Mouse (Mus musculus) heart, embryonic 15.5 days (tissue): ENCODE measurements around the gene Fcrla. TPM values are rescaled to one million over a fixed set of nuclear protein-coding genes. Genes with fewer than 3 reads are reported as not detected.
"Not testable (repeated sequence)": the region's sequence is repeated elsewhere in the genome, so short reads cannot be mapped to it uniquely, and the experiment has no call there.

Experiments used
- ATAC-seq: fragments of 200-750 bp; cut with Nextera tagmentation; replicated peaks from 2 replicates; pipeline ENCODE4 v1.8.0; 2017; ENCODE audit warnings: low read depth, moderate TSS enrichment; ENCODE audit not compliant: insufficient number of reproducible peaks, insufficient read depth, low FRiP score
- H3K27ac ChIP-seq: fragments of 300-500 bp; sonication (generic); 2 replicates; pipeline ENCODE4 v1.5.1; 2015; ENCODE audit warnings: mild to moderate bottlenecking, inconsistent platforms
- H3K27me3 ChIP-seq: fragments of 300-500 bp; sonication (generic); 2 replicates; pipeline ENCODE4 v1.6.1; 2015; ENCODE audit warnings: inconsistent platforms
- H3K36me3 ChIP-seq: fragments of 300-500 bp; sonication (generic); 2 replicates; pipeline ENCODE4 v1.6.1; 2015; ENCODE audit warnings: mild to moderate bottlenecking, inconsistent platforms
- H3K4me1 ChIP-seq: fragments of 300-500 bp; sonication (generic); replicated peaks from 2 replicates; pipeline ENCODE4 v1.6.1; 2015; ENCODE audit warnings: inconsistent platforms
- H3K4me2 ChIP-seq: fragments of 300-500 bp; sonication (generic); 2 replicates; pipeline ENCODE4 v1.6.1; 2015; ENCODE audit warnings: inconsistent platforms, mild to moderate bottlenecking, moderate library complexity
- H3K4me3 ChIP-seq: fragments of 300-500 bp; sonication (generic); 2 replicates; pipeline ENCODE4 v1.5.1; 2015; ENCODE audit warnings: mild to moderate bottlenecking, inconsistent platforms
- H3K9ac ChIP-seq: fragments of 300-500 bp; sonication (generic); 2 replicates; pipeline ENCODE4 v1.6.1; 2015; ENCODE audit warnings: mild to moderate bottlenecking, inconsistent platforms
- H3K9me3 ChIP-seq: fragments of 300-500 bp; sonication (generic); replicated peaks from 2 replicates; pipeline ENCODE4 v1.6.1; 2016; ENCODE audit warnings: inconsistent platforms
- WGBS: fragments of 180-500 bp; shearing (Covaris S2); methylation state at CpG from one replicate; pipeline ENCODE4 v1.1.7; 2015; ENCODE audit warnings: mixed read lengths; 5-methylcytosine and 5-hydroxymethylcytosine counted together
- polyA plus RNA-seq: library from polyadenylated mRNA; unstranded; fragments of >200 nt; fragmentation: Nextera tagmentation; extraction: Ambion mirVana; gene quantifications from 2 replicates; pipeline ENCODE4 v1.2.1, GENCODE M21; 2015

Gene Fcrla
- polyA plus RNA-seq, 1 experiment from 2014 or later: 0.09 TPM

DNA sequence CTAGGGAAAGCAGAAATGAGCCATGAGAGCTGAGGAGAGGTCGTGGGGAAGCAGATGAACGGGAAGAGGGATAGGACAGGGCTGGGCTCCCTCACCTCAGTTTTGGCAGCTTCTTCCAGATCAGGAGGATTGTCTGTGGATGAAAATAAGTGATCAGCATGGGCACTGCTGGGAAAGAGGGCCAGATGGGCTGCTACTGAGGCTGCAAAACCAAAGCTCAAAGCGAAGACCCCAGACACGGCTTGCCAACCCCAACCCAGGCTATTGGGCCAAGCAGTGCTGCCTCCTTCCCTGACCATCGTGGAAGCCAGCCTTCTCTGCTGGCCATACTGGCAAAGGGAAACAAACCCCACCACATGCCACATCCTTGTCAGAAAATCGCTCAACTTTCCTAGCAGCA lies 33.7 kb upstream of the Fcrla start:
- H3K27ac ChIP-seq: no peak overlapping the region
- 71% methylated on average over 6 of the region's 6 CpGs for WGBS
- H3K9me3 ChIP-seq: no peaks in the 10 kb centered on the region
- H3K27me3 ChIP-seq: no peaks in the 10 kb centered on the region
- no peaks in the 10 kb centered on the region for H3K36me3 ChIP-seq
- no peak overlapping the region for H3K4me2 ChIP-seq
- no peak overlapping the region for H3K9ac ChIP-seq
- no peak overlapping the region for H3K4me3 ChIP-seq
- H3K4me1 ChIP-seq: peaks cover 26% of the 10 kb centered on the region
- ATAC-seq: no peak

GRCm38 (mm10) chr1:170959791-170960190 lies 32.4 kb upstream of the Fcrla start:
- no peak overlapping the region for H3K4me3 ChIP-seq
- H3K4me1 ChIP-seq: peaks cover 26% of the 10 kb centered on the region
- H3K9ac ChIP-seq: no peak overlapping the region
- no peaks in the 10 kb centered on the region for H3K9me3 ChIP-seq
- H3K27me3 ChIP-seq: no peaks in the 10 kb centered on the region
- no peak overlapping the region for H3K4me2 ChIP-seq
- H3K27ac ChIP-seq: no peak overlapping the region
- ATAC-seq: no peak
- H3K36me3 ChIP-seq: no peaks in the 10 kb centered on the region
- WGBS: 46% methylated on average over 2 of the region's 2 CpGs

DNA sequence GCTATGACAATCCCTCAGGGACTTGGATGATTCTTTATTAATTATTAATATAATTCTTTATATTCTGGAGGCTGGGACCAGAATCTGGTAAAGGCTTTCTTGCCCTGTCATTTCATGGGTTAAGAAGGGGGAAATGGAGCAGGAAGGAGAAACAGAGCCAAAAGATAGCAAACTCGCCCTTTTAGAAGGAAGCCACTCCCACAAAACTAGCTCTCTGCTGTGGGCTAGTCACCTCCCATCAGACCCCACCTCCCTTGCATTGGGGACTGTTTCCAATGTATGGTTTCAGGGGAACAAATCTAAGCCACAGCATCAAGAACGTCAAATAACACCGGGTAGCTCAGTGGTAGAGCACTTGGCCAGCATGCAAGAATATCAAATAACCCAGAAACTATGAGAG lies 30.8 kb upstream of the Fcrla start:
- Histone ChIP-seq H3K4me1 (peaks cover 23% of the 10 kb centered on the region), H3K9me3 (no peaks in the 10 kb centered on the region), H3K27me3 (no peaks in the 10 kb centered on the region), H3K4me3 (no peak overlapping the region), H3K4me2 (no peak overlapping the region), H3K36me3 (no peaks in the 10 kb centered on the region), H3K9ac (no peak overlapping the region), H3K27ac (no peak overlapping the region)
- no peak for ATAC-seq
- WGBS: 56% methylated on average over 3 of the region's 3 CpGs

GRCm38 (mm10) chr1:170953192-170953591 lies 25.8 kb upstream of the Fcrla start:
- WGBS: 77% methylated on average over 2 of the region's 2 CpGs
- Histone ChIP-seq H3K4me2 (no peak overlapping the region), H3K27ac (no peak overlapping the region), H3K4me3 (no peak overlapping the region), H3K9ac (no peak overlapping the region), H3K4me1 (no peaks in the 10 kb centered on the region), H3K27me3 (no peaks in the 10 kb centered on the region), H3K36me3 (no peaks in the 10 kb centered on the region), H3K9me3 (no peaks in the 10 kb centered on the region)
- no peak for ATAC-seq

GRCm38 (mm10) chr1:170950772-170951171 lies 23.4 kb upstream of the Fcrla start:
- Histone ChIP-seq H3K4me2 (no peak overlapping the region), H3K9ac (no peak overlapping the region), H3K9me3 (peaks cover 4% of the 10 kb centered on the region; the same call in 1 of the 2 replicates), H3K36me3 (no peaks in the 10 kb centered on the region), H3K27me3 (no peaks in the 10 kb centered on the region), H3K27ac (no peak overlapping the region), H3K4me1 (no peaks in the 10 kb centered on the region), H3K4me3 (no peak overlapping the region)
- WGBS: 47% methylated on average over 3 of the region's 3 CpGs
- ATAC-seq: no peak

- H3K4me2 ChIP-seq, H3K36me3 ChIP-seq, H3K27me3 ChIP-seq, ATAC-seq, H3K4me1 ChIP-seq, H3K27ac ChIP-seq, H3K9me3 ChIP-seq, H3K9ac ChIP-seq, H3K4me3 ChIP-seq: not testable (repeated sequence)
- 93% methylated on average over 8 of the region's 9 CpGs for WGBS
Measured at GRCm38 (mm10) chr1:170944908-170945307, 17.5 kb upstream of the Fcrla start.

- H3K4me2 ChIP-seq, H3K9me3 ChIP-seq, H3K9ac ChIP-seq, ATAC-seq, H3K4me1 ChIP-seq, H3K36me3 ChIP-seq, H3K27me3 ChIP-seq, H3K4me3 ChIP-seq, H3K27ac ChIP-seq: not testable (repeated sequence)
- 92% methylated on average over 9 of the region's 9 CpGs for WGBS
Measured at GRCm38 (mm10) chr1:170944151-170944550, 16.8 kb upstream of the Fcrla start.

GRCm38 (mm10) chr1:170939255-170939654 lies 11.9 kb upstream of the Fcrla start:
- Histone ChIP-seq H3K9me3 (peaks cover 3% of the 10 kb centered on the region; the same call in 1 of the 2 replicates), H3K27me3 (no peaks in the 10 kb centered on the region), H3K27ac (no peak overlapping the region), H3K36me3 (no peaks in the 10 kb centered on the region), H3K4me3 (no peak overlapping the region), H3K9ac (no peak overlapping the region), H3K4me2 (no peak overlapping the region), H3K4me1 (no peaks in the 10 kb centered on the region)
- ATAC-seq: no peak
- WGBS: 78% methylated on average over 12 of the region's 12 CpGs

DNA sequence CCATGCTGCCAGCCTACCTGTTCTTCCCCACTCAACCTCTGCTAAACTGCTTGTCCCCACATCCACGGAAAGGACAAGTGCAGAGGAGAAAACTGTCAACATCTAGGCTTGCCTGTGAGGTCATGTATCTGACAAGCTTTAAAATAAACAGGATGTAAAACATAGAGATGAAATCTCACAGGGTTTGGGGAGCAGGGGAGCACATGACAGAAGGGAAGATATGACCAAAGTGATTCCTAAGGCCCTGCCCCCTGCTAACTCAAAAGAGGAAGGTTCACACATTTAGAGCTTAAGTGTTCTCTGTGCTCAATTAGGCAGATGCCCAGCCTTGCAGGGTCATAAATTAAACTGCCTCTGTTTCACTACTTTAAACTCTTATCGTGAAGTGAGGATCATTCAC lies 7.0 kb upstream of the Fcrla start:
- no peak overlapping the region for H3K4me2 ChIP-seq
- no peak overlapping the region for H3K27ac ChIP-seq
- no peaks in the 10 kb centered on the region for H3K4me1 ChIP-seq
- no peak overlapping the region for H3K4me3 ChIP-seq
- ATAC-seq: no peak
- no peaks in the 10 kb centered on the region for H3K9me3 ChIP-seq
- H3K9ac ChIP-seq: no peak overlapping the region
- H3K36me3 ChIP-seq: no peaks in the 10 kb centered on the region
- no peaks in the 10 kb centered on the region for H3K27me3 ChIP-seq
- 56% methylated on average over 2 of the region's 2 CpGs for WGBS

DNA sequence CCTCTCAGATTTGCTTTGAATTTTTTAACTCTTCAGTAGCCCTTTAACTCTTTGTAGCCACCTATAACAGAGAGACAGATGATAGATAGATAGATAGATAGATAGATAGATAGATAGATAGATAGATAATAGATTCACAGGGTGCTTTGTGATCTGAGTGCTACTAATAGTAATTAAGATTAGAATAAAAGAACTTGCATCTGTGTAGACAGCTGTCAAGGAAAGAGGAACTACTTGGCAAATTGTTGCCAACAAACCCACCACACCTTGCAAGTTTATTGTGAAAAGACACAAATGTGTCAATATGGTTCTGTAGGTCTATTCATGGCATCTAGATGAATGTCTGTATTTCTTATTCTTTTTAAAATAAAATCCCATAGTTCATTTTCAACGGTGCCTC lies 6.6 kb upstream of the Fcrla start:
- no peaks in the 10 kb centered on the region for H3K4me1 ChIP-seq
- no peak for ATAC-seq
- H3K9ac ChIP-seq: no peak overlapping the region
- no peaks in the 10 kb centered on the region for H3K9me3 ChIP-seq
- H3K27me3 ChIP-seq: no peaks in the 10 kb centered on the region
- H3K27ac ChIP-seq: no peak overlapping the region
- no peak overlapping the region for H3K4me2 ChIP-seq
- WGBS: 85% methylated on average over 1 of the region's 1 CpGs
- H3K36me3 ChIP-seq: no peaks in the 10 kb centered on the region
- no peak overlapping the region for H3K4me3 ChIP-seq

DNA sequence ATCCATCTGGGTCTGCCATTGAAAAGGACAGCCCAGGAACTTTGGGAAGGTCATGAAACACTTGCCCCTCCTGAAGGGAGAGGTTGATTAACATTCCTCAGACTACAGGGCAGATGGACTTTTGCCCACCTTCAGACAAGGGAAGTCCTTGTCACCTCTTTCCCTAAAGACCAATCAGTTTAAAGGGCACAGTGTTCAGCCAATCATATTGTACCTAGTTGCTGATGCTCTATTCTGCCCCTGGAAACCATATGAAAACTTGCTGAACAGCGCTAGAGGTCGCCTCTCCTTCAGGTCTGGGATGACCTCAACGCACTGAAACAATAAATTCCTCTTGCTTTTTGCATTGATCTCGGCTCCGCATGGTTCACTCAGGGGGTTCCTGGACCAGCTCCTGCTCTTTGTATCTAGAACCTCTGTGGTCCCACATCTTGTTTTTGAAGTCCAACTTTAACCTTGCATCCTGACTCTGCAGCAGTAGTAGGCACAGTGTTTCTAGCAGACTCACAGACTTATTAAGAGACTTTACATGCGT lies 6.1 kb upstream of the Fcrla start:
- no peak overlapping the region for H3K4me2 ChIP-seq
- H3K36me3 ChIP-seq: no peaks in the 10 kb centered on the region
- no peak overlapping the region for H3K4me3 ChIP-seq
- H3K27me3 ChIP-seq: no peaks in the 10 kb centered on the region
- 74% methylated on average over 6 of the region's 6 CpGs for WGBS
- H3K9ac ChIP-seq: no peak overlapping the region
- no peak overlapping the region for H3K27ac ChIP-seq
- no peaks in the 10 kb centered on the region for H3K9me3 ChIP-seq
- H3K4me1 ChIP-seq: no peaks in the 10 kb centered on the region
- no peak for ATAC-seq

DNA sequence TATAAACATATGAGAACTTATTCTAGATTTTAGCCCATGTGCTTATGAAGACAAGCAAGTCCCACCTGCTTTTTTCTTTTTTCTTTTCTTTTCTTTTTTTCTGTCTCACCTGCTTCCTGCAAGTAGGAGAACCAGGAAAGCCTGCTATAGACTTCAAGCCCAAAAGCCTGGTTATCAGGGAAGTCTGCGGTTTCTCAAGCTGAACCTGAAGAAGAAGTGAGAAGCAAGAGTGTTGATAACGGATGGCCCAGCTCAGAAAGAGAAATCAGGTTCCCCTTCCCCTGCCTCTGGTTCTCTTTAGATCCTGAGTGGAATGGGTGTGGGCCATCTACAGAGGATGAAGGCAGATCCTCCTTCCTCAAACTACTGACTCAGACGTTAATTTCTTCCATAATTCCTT lies 4.7 kb upstream of the Fcrla start:
- no peaks in the 10 kb centered on the region for H3K36me3 ChIP-seq
- no peak overlapping the region for H3K27ac ChIP-seq
- H3K9me3 ChIP-seq: no peaks in the 10 kb centered on the region
- H3K27me3 ChIP-seq: no peaks in the 10 kb centered on the region
- WGBS: 69% methylated on average over 3 of the region's 3 CpGs
- H3K9ac ChIP-seq: no peak overlapping the region
- H3K4me2 ChIP-seq: no peak overlapping the region
- no peak for ATAC-seq
- no peaks in the 10 kb centered on the region for H3K4me1 ChIP-seq
- H3K4me3 ChIP-seq: no peak overlapping the region
